Mouse (Mus musculus): Measurements from ENCODE around the gene Ice2.

GRCm38 (mm10) chr9:69387296-69387695, 10.4 kb upstream of the Ice2 start:
- no peak for TF ChIP-seq CTCF (IDR thresholded peaks at IDR 0.05; ENCODE audit: low read depth)
- TF ChIP-seq EP300 (IDR thresholded peaks at IDR 0.05; ENCODE audit: low read depth): no peak

Data from liver, postnatal 0 days (tissue).